Mouse (Mus musculus) embryonic fibroblast, embryonic 13.5 days (primary cell): ENCODE results near the gene E130114P18Rik.

Experiments used
- CTCF ChIP-seq: IDR thresholded peaks from 2 replicates; pipeline ENCODE4 v1.5.1; 2011; ENCODE audit warnings: mild to moderate bottlenecking, control low read depth, low read length, moderate library complexity, borderline replicate concordance; ENCODE audit not compliant: insufficient read depth
- POLR2A ChIP-seq: IDR thresholded peaks from 2 replicates; pipeline ENCODE4 v1.6.1; 2011; ENCODE audit warnings: low read depth, mild to moderate bottlenecking, control low read depth, low read length, moderate library complexity

DNA sequence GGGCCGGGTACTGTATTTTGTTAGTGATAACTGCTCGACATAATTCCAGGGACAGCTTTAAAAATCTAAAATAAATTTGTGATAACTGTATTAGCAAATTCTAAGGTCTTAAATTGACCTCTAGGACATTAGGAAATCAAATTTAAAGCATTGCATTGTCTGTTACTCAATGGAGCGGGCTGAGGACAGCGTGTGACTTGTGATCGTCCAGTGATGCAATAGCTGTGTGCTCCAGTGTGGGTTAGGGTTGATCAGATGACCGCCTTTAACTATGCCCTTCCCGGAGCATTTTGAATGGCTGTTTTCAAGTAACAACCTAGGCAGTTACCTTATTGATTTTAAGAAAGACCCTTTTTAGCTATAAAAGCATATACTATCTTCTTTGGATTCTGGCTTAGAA is 36.6 kb upstream of the E130114P18Rik start:
- TF ChIP-seq CTCF, result no peak
- TF ChIP-seq POLR2A, result no peak
